Mouse (Mus musculus) right cerebral cortex, postnatal 14 days (tissue): ENCODE measurements around the gene Itgae.

Experiments
- DNase-seq: peaks from one replicate; pipeline ENCODE4 v3.0.0; 2022

Itgae gene

DNA sequence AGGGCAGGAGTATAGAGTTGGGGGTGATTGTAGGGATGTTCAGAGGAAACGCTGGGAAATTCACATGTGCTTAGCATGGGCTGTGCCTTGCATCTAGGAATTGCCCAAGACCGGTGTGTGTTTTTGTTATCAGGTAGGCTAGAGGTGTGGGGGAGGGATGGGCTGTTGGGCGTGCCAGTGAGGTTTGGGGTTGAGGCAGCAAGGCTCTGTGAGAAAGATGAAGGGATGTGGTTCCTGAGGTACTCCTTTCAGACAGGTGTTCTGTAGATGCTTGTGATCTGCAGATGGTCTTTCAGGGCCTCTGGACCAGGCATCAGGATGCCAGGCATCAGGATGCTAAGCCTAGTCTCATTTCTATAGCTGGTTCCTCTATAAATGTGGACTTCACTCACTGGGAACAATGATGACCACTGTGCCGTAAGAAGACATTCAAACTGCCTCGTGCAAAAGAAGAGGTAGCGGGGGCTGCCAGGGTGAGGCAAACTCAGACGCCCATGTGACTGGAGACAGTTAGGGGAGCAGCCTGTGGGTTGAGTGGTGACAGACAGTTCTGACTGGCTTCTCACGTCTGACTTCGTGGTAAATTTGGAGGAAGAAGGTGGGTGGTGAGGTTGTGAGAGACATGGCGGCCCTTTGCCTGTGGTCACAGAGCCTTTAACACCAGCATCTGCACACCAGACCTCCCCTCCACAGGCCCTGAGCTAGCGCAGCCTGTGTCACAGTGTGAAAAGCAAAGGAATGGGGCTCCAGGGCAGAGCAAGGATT lies 4.0 kb downstream of the Itgae start:
- no peak for DNase-seq

DNA sequence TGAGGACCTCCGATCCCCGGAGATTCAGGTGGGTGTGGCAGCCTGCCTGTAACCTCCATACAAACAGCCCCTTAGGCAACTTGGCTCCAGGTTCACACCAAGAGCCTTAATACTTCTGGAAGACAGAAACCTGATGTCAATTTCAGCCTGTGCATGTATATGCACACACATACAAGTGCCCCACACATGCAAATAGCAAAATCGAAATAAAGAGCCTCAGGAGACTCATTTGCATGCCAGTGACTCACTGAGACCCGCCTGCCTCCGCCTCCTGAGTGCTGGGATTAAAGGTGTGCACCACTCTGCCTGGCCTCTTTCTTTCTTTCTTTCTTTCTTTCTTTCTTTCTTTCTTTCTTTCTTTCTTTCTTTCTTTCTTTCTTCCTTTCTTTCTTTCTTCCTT lies 8.5 kb downstream of the Itgae start:
- DNase-seq, result no peak

DNA sequence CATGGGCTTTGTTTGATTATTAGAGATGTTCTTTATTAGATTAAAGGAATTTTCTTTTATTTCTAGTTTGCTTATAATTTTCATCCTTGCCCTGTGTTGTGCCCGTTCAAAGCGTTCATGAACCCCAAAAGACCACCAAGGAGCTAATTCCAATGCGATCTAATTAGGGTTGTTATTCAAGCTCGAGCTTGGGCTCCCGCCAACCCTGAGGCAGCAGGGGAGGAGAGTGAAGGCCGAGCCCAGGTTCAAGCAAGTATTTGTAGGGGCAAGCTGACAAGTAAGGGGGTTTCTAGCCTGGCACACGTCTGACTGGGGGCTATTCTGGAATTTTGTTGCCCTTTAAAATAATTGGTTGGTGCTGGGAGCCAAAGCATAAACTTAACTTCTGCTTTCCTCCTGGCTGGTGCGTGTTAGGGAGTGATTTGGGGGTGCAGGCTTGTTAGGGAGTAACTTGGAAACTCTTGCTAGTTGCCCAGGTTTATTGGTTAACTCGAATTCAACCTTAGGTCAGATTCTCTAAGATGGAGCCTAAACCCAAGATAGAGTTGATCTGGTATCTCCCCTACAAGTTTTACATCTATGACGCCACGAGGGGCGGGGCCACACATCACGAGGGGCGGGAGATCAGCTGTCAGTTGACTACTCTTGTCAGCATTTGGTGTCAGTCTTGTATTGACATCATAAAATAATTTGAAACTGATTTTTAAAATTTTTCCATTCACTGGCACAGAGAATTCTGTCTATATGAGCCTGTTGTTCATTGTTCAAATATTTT lies 9.8 kb downstream of the Itgae start:
- no peak for DNase-seq

DNA sequence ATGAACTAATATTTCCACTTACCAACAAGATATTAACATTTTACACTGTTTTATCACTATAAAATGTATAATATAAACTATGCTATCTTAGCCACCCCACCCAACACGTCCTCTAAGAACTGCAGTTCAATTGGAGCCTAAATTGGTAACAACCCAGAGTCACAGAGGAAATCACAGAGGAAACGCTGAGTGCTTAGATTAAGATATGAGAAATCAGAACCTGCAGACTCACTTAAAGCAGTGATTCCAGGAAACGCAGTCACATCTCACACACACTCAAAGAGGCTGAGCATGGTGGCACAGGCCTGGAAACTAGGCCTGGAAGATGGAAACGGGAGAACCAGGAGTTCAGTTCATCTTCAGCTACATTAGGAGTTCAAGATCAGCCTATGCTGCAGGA lies 10.9 kb downstream of the Itgae start:
- no peak for DNase-seq

DNA sequence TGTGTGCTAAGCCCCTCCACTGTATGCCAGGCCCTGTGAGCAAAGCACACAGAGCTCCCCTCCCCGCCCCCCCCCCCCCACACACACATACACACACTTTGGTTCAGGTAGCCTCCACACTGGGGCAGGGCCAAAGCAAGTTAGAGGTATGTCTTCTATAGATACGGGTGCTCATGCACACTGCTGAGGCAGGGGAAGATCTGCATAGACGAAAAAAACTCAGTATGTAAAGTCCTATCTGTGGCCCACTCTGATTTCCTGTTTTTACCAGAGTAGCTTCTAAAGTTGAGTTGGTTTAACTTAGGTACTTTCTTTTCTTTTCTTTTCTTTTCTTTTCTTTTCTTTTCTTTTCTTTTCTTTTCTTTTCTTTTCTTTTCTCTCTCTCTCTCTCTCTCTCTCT lies 14.9 kb downstream of the Itgae start:
- no peak for DNase-seq

DNA sequence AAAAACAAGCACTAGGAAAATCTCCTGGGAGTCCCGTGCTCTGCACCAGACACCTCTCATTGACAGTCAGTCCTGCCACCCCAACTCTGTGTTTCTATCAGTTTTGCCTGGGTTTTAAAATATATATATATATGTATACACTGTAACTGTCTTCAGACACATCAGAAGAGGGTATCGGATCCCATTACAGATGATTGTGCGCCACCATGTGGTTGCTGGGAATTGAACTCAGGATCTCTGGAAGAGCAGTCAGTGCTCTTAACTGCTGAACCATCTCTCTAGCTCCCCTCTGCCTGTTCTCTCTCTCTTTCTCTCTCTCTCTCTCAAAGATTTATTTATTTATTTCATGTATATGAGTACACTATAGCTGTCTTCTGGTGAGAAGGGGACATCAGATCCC lies 17.0 kb downstream of the Itgae start:
- DNase-seq, result peak; percentile 78

DNA sequence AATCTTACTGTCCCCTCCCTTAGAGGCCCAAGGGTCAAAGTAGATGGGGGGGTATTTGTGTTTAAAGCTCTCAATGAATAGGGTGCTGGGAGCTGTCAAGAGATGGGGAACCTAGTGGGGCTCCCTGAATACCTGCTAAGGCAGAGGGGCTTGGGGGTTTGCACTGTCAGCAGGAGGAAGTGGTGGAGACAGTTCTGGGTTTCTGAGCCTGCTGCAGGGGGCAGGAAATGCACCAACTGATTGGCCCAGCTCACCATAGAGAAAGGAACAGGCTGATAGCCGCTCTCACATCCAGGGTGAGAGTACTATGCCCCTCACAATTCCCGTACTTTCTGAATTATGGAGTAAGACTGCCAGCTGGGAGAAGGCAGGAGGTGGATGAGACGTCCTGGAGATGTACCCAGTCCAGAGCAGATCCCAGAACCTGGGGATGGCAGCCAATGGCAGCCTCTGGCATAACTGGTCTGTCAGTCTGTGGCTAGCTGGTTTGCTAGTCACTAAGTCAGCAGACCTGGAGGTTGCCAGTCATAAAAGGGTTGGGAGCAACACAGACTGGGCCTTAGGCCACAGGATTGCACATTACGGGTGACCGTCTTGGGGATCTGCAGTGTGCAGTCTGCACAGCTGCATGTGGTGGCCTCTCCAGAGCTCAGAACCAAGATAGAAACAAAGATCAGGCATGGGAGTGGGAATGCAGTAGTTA lies 18.0 kb downstream of the Itgae start:
- no peak for DNase-seq

DNA sequence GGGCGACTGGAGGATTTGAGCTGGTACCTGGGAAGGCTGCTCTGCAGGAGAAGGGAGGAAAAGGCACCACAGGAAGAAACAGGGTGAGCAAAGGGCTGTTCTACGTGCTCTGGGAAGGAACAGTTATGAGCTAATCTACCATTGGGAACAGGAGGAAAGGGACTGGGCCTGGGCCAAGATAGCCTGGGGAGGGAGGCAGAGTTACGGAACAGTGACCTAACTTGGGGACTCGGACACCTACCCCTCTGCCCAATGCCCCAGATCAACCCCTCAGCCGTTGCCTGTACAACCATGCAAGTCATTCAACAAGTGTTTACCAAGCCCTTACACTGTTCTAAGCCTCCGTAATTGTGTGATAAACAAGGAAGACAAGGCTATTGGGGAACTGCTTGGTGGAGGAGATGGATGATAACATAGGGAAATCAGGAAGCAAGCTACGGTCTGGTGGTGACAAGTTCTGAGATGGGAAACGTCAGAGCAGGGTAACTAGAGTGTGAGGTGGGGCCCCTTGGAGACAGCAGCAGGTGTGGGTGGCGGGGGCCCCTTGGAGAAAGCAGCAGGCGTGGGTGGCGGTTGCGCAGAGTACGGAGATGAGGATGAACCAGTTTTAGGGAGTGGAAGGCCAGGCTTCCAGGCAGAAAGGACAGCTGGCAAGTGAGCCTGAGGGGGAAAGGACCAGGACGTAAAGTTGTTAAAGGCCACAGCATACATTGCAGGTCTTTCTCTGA lies 18.7 kb downstream of the Itgae start:
- DNase-seq, result no peak

DNA sequence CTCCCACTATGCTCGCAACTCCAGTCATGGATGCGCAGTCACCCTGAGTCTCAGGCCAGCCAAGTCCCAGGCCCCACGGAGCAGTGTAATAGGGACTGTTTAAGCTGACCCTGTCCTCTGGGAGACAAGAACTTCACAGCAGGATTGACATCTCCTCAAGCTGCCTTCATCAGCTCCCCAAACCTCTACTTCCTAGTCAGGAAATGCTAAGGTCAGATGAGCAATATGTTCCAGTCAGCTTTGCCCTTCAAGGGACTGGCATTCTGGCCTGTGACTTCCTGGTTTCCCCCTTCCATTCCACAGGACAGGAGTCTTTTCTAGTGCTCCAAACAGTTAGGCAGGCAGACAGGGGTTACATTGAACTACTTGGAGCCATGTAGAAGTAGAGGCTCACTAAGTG lies 19.6 kb downstream of the Itgae start:
- no peak for DNase-seq

DNA sequence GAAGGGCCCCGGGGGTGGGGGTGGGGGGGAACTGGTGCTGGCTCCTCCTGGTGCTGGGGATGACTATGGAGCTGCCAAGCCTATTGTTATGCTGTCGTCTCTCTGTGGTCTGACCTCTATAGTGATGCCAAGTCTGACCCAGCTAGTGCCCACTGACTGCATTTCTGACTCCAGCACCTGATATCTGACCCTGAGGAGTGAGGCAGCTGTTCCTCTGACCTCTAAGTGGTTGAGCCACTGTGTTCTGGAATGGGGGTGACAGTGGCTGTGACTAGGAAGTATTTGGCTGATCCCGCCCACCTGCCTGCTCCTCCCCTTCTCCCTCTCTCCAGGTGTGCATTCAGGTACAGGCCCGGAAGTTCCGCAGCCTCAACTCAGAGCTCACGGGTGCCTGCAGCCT lies 21.0 kb downstream of the Itgae start:
- no peak for DNase-seq

DNA sequence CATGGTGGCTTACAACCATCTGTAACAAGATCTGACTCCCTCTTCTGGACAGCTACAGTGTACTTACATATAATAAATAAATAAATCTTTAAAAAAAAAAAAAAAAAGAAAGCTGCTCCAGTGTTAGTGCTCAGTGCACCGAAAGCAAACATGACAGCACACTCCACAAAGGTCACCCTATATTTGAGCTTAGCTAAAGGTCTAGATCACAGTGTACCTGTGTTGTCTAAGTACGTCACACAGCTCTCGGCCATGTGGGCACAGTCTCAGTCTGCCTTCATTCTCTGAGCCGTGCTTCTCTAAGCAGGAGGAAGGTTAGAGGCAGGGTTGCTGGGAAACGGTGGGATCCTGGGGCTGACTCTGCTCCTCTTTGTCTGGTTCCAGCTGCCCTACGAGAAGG lies 36.1 kb downstream of the Itgae start:
- DNase-seq, result no peak

DNA sequence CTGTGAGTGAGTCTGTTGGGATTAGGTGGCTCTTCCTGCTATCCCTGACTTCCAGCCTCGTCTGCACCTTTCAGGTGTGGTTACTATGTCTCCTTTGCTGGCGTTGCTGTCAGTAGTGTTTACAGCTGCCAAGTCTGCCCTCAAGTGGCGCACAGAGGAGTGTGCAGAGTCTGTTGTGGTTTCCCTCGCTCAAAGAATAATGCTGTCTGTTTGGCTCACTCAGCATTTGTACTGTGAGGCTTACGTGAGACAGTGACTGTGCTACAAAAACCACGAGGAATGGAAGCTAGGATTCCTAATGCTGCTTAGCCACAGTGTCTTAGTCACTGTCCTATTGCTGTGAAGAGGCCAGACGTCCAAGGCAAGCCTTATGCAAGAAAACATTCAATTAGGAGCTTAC lies 40.6 kb downstream of the Itgae start:
- DNase-seq, result no peak

DNA sequence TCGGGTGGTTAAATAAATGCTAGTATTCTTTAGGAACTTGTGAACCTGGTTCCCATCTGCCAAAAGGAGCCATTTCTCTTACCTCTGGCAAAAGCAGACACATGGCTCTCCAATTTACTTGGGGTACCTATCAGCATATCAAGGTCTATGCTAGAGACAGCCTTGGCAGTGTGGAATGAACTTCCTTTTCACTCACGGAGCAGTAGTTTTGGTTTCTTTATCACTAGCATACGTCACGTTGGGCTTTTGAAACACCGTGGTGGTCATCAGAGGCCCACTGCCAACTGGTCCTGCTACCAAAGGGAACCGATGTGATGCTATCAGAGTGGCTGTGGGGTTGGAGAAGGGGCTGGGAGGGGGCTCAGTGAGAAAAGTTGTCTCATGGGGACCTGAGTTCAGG lies 42.6 kb downstream of the Itgae start:
- no peak for DNase-seq

DNA sequence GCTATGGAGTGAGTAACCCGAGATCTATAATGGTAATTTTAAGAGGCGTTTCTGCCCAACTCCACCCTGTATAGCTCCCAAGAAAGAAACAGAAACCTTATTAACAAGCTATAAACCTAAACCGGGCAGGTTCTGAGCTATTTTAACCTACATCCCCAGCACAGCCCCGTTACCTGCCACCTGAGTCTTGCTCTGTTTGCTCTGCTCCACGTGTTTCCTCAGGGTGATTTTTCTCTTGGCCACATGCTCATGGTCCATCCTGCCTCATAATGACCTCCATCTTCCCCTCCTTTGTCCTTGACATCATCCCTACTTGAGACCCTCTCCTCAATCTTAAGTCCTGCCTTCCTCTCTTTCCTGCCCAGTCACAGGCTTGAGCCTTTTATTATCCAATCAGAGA lies 43.8 kb downstream of the Itgae start:
- DNase-seq, result no peak

DNA sequence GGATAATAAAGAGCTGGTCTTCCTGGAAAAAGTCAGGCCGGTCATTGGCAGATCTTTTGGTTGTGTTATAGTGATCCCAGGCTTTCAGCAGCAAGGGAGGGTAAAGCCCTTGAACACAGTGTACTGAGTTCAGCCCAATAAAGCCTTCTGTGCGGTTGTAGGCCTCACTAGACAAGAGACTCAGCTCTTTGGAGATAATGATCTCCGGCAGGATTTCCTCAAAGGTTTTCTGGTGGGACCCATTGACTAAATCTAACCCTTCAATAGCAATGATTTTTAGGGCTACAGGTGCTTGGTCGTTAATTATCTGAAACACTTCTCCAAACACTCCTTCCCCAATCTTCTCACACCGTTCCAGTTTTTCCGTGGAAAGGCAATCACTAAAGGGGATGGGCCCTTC lies 46.2 kb downstream of the Itgae start:
- DNase-seq, result no peak

DNA sequence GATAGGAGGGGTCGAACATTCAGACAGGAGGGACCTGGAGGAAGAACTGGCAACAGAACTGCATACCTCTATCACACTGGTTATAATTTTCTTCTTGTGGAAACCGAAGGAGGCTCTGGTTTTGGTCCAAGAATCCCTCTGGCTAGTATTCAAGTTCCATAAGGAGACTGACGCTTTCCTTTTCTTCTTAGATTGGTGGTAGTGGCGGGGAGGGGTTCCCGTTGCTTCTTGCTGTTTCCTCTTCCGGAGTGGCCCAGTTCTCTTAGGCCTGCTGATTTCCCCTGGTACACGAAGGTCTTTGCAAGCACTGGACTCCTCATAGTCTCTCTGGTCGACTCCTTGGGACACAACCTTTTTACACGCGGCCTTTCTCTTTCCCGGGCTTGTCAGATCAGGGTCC lies 46.7 kb downstream of the Itgae start:
- no peak for DNase-seq

DNA sequence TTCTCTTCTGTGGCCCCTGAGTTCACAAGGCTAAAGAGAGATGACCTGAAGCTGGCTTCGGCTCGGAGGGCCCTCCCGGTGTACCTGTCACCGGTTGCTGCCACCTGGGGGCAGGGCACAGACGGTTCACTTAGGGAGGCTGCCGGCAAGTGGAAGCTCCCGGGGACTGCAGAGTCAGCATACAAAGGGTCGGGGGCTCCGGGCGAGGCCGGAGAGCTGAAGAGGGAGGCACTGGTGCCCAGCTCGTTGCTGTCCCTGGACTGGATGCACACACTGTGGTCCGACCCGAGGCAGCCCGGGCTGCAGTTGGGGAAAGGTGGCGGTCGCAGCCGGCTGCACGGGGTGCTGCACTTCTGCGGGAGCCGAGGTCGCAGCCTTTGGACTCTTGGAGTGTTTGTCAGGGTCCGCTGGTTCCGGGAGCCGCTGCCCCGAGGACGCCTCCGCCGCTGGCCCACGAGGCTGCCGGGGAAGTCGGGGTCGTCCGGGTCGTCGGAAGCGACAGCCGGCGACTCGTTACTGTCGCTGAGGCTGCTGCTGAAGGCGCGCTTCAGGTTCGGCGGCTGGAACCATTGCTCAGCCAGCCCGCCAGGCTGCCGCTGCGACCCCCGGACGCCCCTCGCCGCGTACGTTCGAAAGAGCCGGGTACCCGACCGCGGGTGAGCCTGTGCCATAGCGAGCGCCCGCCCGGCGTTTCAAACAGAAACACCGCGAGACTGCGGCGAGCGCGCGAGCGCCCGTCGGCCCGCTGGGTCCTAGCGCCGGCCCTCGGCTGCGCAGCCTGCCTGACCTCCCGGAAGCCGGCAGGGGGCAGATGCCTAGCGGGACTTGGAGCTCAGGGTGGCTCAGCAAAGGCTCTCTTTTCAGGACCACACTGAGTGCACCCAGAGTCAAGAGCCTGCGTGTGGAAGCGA lies 47.5 kb downstream of the Itgae start, which contains the start of gene Haspin:
Gene Haspin, minus strand, starts transcription at position 704 of the 911 bp plus-strand sequence.
- peak; percentile 91 for DNase-seq

DNA sequence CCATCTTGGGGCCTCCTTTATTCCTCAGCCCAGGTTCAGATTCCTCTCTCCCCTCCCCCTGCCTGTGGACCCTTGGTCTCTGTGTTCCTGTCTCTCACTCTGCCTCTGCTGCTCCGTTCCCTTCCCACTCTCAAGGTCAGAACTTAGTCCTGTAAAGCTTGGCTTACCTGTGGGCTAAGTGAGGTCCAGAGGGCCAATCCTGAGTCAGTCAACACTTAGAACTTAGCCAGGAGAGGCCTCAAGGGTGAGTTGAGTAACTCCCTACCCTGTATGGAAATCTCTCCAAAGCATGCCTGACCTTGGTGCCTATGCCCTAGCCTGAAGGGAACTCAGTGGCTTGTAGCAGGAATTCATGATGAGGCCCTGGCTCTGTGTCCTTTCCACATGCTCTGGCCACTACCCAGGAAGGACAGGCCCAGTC lies 53.9 kb downstream of the Itgae start:
- no peak for DNase-seq

DNA sequence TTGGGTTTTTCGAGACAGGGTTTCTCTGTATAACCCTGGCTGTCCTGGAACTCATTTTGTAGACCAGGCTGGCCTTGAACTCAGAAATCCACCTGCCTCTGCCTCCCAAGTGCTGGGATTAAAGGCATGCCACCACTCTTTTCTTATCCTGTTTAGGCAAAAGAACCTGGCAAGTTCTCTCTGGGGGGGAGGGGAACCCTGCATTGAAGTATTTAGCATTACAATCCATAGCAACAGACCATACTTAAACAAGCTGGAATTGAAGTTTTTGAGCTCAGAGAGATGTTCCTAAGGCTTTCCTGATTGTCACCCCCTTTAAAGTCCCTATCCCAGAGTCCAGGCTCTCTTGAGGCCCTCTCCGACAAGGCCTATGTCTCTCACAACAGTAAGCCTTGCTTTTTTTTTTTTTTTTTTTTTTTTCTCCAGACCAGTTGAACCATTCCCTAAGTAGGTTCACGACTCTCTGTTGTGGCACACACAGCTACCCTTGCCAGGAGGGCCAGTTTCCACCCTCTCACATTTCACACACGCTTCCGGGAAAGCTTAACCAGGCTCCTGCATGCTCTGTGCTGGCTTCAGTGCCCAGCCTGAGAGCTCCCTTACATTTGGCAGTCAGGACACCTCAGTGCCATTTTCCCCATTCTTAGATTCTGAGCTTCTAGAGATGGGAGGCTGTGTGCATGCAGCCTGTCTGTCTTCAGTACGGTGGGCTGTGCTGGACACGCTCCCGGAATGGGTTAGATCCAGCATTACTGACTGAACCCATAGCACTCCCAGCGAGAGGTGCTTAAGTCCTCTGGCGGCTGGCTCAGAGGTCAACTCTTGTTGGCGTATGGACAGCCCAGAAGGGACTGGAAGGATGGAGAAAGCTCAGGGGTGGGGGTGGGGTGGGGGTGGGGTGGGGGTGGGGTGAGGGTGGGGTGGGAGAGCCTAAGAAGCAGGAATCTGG lies 55.9 kb downstream of the Itgae start:
- DNase-seq, result no peak

DNA sequence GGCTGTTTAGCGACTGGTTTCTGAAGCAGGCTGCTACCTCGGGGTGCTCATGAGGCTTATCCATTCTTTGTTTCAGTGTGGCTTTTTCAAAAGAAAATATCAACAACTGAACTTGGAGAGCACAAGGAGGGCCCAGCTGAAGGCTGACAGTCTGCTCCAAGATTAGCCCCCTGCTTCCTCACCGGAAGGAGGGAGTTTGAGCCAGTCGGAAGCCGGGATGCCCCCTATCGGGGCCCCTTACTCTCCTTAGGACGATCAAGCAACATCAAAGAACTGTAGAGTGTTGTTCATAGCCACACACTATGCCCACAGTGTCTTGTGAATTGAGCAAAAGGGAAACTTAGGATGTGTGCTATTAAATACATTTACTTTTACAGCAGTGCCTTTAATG lies 56.6 kb downstream of the Itgae start:
- no peak for DNase-seq

DNA sequence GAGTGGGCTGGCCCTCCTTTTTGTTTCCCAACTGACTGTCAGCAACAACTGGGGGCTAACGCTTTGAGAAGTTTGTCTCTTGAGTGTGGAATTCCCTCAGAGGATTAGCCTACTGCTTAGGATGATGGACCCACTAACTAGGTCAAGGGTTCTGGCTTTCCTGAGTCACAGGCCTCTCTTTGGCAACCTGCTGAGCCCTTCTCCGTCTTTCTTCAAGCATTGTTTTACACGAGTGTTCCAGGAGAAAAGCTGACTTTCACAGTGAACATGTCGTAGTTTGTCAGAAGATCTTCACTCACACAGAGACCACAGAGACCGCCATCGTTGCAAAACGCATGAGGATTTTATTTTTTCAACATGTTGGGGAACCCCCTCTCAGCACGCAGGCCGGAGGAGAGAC lies 57.8 kb downstream of the Itgae start:
- DNase-seq, result no peak
